Mouse (Mus musculus): ENCODE measurements around the gene Usp20. TPM values are rescaled to one million over a fixed set of nuclear protein-coding genes. Genes with fewer than 3 reads are reported as not detected.

Gene Usp20
- polyA plus RNA-seq, 1 experiment from 2014 or later: 19.0 TPM

DNA sequence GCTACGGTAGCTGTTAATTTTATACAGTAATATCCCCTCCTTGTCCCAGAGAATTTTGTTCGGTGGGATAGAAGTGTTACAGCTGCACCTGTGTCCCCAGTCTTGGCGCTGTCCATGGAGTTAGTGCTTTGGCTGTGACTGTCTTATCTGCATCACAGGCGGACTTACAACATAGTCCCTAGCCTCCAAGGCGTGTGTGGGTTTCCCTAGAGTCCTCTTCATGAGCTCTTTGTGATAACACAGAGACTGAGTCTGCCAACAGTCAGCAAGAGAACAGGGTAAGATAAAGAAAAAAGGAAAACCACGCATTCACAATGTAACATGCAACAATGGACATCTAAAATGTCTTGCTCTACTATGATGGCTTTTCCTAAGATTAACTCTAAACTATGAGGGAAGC is 66.0 kb downstream of the Usp20 start:
- no peak overlapping the region for H3K27ac ChIP-seq
- ATAC-seq (ENCODE audit: insufficient read depth, low FRiP score, low read depth): no peak
- H3K36me3 ChIP-seq: peaks cover 8% of the 10 kb centered on the region; the same call in 1 of the 2 replicates
- H3K9ac ChIP-seq: no peak overlapping the region
- H3K27me3 ChIP-seq (replicated peaks): no peaks in the 10 kb centered on the region
- 92% methylated on average over 6 of the region's 6 CpGs for whole genome bisulfite sequencing
- no peaks in the 10 kb centered on the region for H3K9me3 ChIP-seq
- H3K4me3 ChIP-seq (replicated peaks): no peak overlapping the region
- H3K4me1 ChIP-seq: 0 out of 2 replicates have a peak, but pooled peaks cover 5% of the 10 kb centered on the region
- H3K4me2 ChIP-seq: no peak overlapping the region

DNA sequence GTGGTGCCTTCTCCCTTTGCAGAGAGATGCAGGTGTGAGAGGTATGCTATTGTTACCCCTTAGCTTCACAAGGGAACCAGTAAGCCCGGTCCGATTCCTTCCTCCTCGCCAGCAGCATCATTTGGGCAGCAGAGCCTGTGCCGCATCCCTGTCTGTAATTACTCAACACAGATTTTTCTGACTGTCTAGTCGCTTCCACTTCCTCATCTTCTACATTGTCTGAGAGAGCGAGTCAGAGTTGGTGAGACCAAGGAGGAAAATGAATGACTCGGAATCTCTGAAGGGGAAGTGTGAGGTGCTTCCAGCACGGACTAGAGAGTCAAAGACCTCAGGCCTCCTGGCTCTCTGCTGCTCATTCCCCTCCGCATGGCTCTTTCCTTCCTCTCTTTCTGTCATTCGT is 70.4 kb downstream of the Usp20 start:
- peaks cover 38% of the 10 kb centered on the region for H3K36me3 ChIP-seq
- WGBS: 82% methylated on average over 10 of the region's 10 CpGs

DNA sequence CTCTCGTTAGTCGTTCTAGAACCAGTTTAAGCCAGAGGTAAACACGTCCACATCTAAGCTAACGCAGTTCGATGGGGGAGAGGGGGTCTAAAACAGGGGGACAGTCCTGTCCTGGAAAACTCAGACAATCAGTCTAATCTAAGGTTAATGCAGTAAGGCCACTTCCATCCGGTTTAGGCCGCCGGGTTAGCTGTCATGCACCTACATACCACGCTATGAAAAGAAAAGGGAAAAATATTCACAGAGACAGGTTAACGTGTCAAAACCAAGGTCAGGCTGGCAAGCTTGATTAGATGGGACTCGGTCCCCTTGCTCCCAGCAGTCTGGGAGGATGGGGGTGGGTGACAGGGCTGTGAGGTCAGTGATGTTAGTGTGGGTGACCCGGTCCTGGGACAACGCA is 71.3 kb downstream of the Usp20 start:
- no peak overlapping the region for H3K4me2 ChIP-seq
- H3K4me1 ChIP-seq: no peaks in the 10 kb centered on the region
- H3K9me3 ChIP-seq: no peaks in the 10 kb centered on the region
- ATAC-seq (ENCODE audit: insufficient read depth, low FRiP score, low read depth): no peak
- H3K9ac ChIP-seq: no peak overlapping the region
- 91% methylated on average over 13 of the region's 13 CpGs for WGBS
- H3K4me3 ChIP-seq (replicated peaks): no peak overlapping the region
- H3K36me3 ChIP-seq: peaks cover 38% of the 10 kb centered on the region
- no peaks in the 10 kb centered on the region for H3K27me3 ChIP-seq (replicated peaks)
- no peak overlapping the region for H3K27ac ChIP-seq

More for the DNA sequence above, 70.4 kb downstream of the Usp20 start:
- Histone ChIP-seq H3K9me3 (no peaks in the 10 kb centered on the region), H3K4me1 (no peaks in the 10 kb centered on the region), H3K27me3 (replicated peaks) (no peaks in the 10 kb centered on the region), H3K4me2 (no peak overlapping the region), H3K9ac (no peak overlapping the region), H3K4me3 (replicated peaks) (no peak overlapping the region), H3K27ac (no peak overlapping the region)
- ATAC-seq (ENCODE audit: insufficient read depth, low FRiP score, low read depth): no peak

DNA sequence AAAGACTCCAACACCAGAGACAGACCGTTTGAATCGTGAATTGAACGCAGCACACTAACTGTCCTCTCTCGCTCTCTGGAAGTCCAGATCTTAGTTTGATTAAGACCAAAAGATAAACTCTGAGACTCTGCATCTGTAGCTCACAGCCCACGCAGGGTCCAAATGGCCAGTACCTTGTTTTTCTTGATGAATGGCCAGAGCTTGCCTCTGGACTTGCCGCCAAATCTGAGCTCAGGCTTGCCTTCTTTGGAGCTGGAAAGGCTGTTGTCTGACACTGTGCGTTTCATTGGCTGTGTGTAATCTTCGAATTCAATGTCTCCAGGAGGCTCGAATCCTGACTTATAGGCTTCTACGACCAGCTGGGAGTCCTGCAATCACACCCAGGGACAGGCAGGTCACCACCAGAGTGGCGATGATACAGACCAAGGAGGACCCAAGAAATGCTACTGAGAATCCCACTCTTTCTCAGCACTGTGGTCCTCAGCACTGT is 71.8 kb downstream of the Usp20 start:
- no peaks in the 10 kb centered on the region for H3K27me3 ChIP-seq (replicated peaks)
- H3K27ac ChIP-seq: no peak overlapping the region
- no peak for ATAC-seq (ENCODE audit: insufficient read depth, low FRiP score, low read depth)
- no peaks in the 10 kb centered on the region for H3K9me3 ChIP-seq
- no peak overlapping the region for H3K4me3 ChIP-seq (replicated peaks)
- 87% methylated on average over 11 of the region's 11 CpGs for WGBS
- H3K9ac ChIP-seq: no peak overlapping the region
- no peak overlapping the region for H3K4me2 ChIP-seq
- H3K4me1 ChIP-seq: no peaks in the 10 kb centered on the region
- H3K36me3 ChIP-seq: peaks cover 38% of the 10 kb centered on the region

DNA sequence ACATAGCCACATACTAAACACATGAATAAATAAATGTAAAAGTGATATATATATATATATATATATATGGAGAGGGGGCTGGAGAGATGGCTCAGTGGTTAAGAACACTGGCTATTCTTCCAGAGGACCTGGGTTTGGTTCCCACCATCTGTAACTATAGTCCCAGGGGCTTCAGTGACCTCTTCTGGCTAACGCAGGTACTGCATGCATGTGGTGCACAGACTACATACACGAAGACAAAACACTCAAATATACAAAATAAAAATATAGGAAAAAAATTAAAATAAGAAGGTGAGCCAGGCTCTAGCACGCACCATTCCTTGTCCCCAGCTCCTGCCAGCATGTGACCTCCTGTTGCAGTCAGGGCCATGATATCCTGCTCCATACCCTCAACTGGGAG is 74.0 kb downstream of the Usp20 start:
- peaks cover 38% of the 10 kb centered on the region for H3K36me3 ChIP-seq

DNA sequence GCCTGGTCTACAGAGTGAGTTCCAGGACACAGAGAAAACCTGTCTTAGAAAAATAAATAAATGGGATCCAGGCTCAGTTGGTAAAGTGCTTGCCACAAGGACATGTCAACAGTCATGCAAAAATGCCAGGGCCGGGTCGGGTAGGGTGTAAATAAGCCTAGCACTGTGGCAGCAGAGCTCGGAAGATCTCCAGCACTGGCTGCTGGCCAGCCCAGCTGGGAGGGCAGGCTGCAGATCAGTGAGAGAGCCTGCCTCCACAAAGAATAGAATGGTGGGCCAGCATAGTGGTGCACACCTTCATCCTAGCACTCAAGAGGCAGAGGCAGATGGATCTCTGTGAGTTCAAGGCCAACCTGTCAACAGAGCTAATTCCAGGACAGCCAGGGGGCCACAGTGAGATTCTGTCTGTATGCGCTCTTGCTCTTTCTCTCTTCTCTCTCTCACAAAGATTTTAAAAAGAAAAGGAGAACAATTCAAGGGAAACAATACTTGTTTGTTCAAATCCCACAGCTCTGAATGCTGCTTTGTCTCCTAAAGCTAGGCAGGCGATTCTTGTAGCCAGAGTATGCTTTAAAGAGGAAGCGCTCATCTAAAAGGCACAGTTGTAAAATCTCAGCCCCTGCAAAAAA is 75.6 kb downstream of the Usp20 start:
- no peaks in the 10 kb centered on the region for H3K27me3 ChIP-seq (replicated peaks)
- WGBS: 79% methylated on average over 6 of the region's 6 CpGs
- H3K4me2 ChIP-seq: no peak overlapping the region
- H3K9me3 ChIP-seq: no peaks in the 10 kb centered on the region
- no peak overlapping the region for H3K4me3 ChIP-seq (replicated peaks)
- H3K4me1 ChIP-seq: no peaks in the 10 kb centered on the region
- no peak for ATAC-seq (ENCODE audit: insufficient read depth, low FRiP score, low read depth)
- no peak overlapping the region for H3K27ac ChIP-seq
- peaks cover 32% of the 10 kb centered on the region for H3K36me3 ChIP-seq
- H3K9ac ChIP-seq: no peak overlapping the region

More for the DNA sequence above, 74.0 kb downstream of the Usp20 start:
- ATAC-seq (ENCODE audit: insufficient read depth, low FRiP score, low read depth): no peak
- 97% methylated on average over 3 of the region's 3 CpGs for WGBS
- no peak overlapping the region for H3K27ac ChIP-seq
- no peaks in the 10 kb centered on the region for H3K27me3 ChIP-seq (replicated peaks)
- H3K9me3 ChIP-seq: no peaks in the 10 kb centered on the region
- H3K4me3 ChIP-seq (replicated peaks): no peak overlapping the region
- no peaks in the 10 kb centered on the region for H3K4me1 ChIP-seq
- H3K9ac ChIP-seq: no peak overlapping the region
- no peak overlapping the region for H3K4me2 ChIP-seq

DNA sequence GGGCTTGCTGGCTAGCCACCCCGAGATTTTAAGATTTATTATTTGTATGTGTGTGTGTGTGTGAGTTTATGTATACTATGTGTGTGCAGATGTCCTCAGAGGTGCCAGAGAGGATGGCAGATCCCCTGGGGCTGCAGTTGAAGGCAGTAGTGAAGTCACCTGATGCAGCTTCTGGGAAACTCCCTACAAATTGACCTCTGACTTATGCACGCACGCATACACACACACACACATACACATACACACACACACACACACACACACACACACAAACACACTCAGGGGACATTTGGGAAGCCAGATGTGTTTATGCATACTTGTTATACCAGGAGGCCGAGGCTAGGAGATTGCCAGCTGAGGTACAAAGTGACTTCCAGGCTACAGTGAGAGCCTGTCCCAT is 76.4 kb downstream of the Usp20 start:
- H3K4me1 ChIP-seq: no peaks in the 10 kb centered on the region

DNA sequence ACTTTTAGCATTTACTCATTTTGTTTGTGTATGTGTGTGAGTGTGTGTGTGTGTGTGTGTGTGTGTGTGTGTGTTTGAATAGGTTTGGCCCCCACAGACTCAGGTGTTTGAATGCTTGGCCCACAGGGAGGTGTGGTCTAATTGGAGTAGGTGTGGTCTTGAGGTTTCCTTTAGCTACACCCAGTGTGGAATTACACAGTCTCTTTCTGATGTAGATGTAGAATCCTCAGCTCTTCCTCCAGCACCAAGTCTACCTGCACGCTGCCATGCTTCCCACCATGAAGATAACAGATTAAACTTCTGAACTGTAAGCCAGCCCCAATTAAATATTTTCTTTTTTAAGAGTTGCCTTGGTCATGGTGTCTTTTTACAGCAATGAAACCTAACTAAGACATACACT is 78.2 kb downstream of the Usp20 start:
- WGBS: 87% methylated on average over 1 of the region's 1 CpGs
- H3K4me3 ChIP-seq (replicated peaks): no peak overlapping the region
- H3K27ac ChIP-seq: no peak overlapping the region
- H3K9ac ChIP-seq: no peak overlapping the region
- no peaks in the 10 kb centered on the region for H3K27me3 ChIP-seq (replicated peaks)
- H3K36me3 ChIP-seq: peaks cover 18% of the 10 kb centered on the region
- H3K9me3 ChIP-seq: no peaks in the 10 kb centered on the region
- H3K4me1 ChIP-seq: no peaks in the 10 kb centered on the region
- no peak for ATAC-seq (ENCODE audit: insufficient read depth, low FRiP score, low read depth)
- no peak overlapping the region for H3K4me2 ChIP-seq

More for the DNA sequence above, 76.4 kb downstream of the Usp20 start:
- Histone ChIP-seq H3K4me3 (replicated peaks) (no peak overlapping the region), H3K27me3 (replicated peaks) (no peaks in the 10 kb centered on the region), H3K27ac (no peak overlapping the region), H3K4me2 (no peak overlapping the region), H3K36me3 (peaks cover 26% of the 10 kb centered on the region), H3K9ac (no peak overlapping the region), H3K9me3 (no peaks in the 10 kb centered on the region)
- no peak for ATAC-seq (ENCODE audit: insufficient read depth, low FRiP score, low read depth)
- WGBS: 77% methylated on average over 4 of the region's 4 CpGs

DNA sequence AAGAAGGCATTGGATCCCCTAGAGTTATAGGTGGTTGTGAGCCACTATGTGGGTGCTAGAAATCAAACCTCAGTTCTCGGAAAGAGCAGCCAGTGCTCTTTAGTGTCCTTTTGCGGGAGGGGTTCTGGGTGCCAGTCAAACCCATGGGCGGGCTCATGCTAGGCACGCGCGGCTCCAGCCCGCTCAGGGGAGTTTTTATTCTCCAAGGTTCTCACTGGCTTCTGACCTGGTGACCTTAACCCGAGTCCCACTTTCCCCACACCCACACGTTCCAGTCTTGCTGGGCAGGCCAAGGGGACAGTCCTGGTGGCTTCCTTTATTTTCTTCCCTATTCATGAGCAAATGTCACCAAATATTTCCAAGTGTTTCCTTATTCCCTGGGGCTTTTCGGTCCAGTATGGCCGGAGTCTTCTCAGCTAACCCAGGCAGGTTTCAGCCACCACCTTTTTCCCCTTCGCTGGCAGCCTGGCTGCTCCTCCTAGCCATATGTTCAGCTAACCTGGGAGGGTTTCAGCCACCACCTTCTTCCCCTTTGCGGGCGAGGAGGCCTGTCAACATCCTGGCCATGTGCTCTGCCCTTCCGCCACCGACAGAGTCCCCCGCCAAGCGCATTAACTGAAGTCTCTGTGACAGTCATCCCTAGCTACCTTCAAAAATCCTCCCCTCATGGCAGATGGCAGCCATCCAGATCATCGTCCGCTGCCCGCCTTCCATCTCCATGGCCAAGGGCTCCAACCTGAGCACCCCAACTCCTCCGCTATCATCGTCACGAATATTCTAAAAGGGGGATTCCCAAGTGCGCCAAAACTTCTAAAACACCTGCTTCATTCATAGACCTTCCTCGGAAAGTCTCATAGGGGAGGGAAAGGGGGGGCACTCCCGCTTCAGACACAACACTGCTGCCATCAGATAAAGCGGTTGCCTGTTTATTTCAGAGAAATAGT is 79.0 kb downstream of the Usp20 start:
- no peak for ATAC-seq (ENCODE audit: insufficient read depth, low FRiP score, low read depth)
- no peaks in the 10 kb centered on the region for H3K9me3 ChIP-seq
- 84% methylated on average over 28 of the region's 28 CpGs for WGBS
- no peak overlapping the region for H3K27ac ChIP-seq
- H3K9ac ChIP-seq: no peak overlapping the region
- no peaks in the 10 kb centered on the region for H3K4me1 ChIP-seq
- H3K27me3 ChIP-seq (replicated peaks): no peaks in the 10 kb centered on the region
- peaks cover 12% of the 10 kb centered on the region; the same call in 1 of the 2 replicates for H3K36me3 ChIP-seq
- no peak overlapping the region for H3K4me3 ChIP-seq (replicated peaks)
- H3K4me2 ChIP-seq: no peak overlapping the region

DNA sequence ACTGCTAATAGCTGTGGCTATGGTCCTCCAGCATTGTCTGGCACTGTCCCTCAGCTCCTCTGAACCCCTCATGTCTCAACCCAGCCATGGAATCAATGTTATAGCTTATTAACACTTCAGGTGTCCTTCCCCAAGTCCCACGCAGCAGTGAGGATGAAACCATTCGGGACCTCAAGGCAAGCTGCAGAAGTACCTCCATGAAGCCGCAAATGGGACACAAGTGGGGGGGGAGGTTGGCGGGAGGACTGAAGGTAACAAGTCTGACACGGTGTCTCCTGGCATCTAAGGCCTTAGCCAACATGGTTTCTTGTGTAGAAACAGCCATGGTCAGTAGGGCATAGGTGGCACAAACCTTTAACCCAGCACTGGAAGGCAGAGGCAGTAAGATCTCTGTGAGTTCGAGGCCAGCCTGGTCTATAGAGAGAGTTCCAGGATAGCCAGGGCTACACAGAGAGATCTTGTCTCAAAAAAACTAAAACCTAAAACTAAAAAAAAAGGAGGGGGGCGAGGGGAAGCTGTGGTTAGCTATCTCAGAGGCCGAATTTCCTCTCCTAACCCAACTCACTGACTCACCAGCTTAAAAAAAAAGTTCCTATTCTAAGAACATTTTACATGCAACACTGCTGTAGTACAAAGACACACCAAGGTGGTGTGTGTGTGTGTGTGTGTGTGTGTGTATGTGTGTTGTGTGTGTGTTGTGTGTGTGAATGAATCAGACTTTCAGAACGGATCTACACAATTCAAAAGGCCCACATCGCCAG is 80.0 kb downstream of the Usp20 start:
- ATAC-seq (ENCODE audit: insufficient read depth, low FRiP score, low read depth): no peak
- Histone ChIP-seq H3K9ac (no peak overlapping the region), H3K27me3 (replicated peaks) (no peaks in the 10 kb centered on the region), H3K36me3 (peaks cover 2% of the 10 kb centered on the region; the same call in 1 of the 2 replicates), H3K9me3 (no peaks in the 10 kb centered on the region), H3K4me1 (no peaks in the 10 kb centered on the region), H3K4me2 (no peak overlapping the region), H3K4me3 (replicated peaks) (no peak overlapping the region), H3K27ac (no peak overlapping the region)
- 86% methylated on average over 10 of the region's 10 CpGs for WGBS

DNA sequence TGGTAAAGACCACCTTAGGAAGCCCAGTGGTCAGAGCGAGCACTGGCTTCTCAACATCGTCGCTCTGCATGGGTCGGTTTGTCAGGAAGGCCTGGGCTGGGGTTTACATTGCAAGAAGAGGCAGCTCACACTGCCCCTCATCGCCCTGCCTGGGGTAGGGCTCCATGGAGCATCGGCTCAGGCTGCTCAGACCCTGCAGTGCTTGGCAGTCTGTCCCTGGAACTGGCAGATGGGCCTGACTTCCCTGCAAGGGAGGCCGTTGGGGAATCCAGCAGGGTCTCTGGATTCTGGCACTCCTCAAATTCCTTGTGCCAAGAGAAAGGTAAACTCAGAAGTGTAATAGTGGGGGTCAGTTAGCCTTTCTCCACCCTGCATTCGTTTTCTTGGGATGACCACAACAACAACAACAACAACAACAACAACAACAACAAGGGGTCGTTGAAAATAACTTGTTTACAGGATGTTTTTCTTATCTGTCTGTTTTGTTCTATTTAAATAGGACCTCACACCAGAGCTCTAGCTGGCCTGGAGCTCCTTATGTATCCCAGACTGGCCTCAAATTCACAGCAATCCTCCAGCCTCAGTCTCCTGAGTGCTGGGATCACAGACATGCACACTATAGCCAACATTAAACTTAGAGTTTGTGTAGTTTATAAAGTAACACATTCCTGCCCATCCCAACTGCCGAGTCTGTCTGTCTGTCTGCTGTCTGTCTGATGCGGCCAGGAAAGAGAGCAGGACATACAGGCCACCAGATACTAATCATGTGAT is 84.1 kb downstream of the Usp20 start:
- ATAC-seq (ENCODE audit: insufficient read depth, low FRiP score, low read depth): no peak
- Histone ChIP-seq H3K36me3 (peaks cover 2% of the 10 kb centered on the region; the same call in 1 of the 2 replicates), H3K27me3 (replicated peaks) (no peaks in the 10 kb centered on the region), H3K4me3 (replicated peaks) (no peak overlapping the region), H3K4me1 (no peaks in the 10 kb centered on the region), H3K27ac (no peak overlapping the region), H3K9me3 (no peaks in the 10 kb centered on the region), H3K9ac (no peak overlapping the region), H3K4me2 (no peak overlapping the region)
- 81% methylated on average over 11 of the region's 11 CpGs for WGBS

Data from stomach, embryonic 15.5 days (tissue).